Mouse (Mus musculus): ENCODE measurements at regions not wholly inside any gene's neighbourhood (a gene's known extent, or its start where the extent isn't known, plus 50 kb on each side); places are given as distances from the start of the nearest gene placed in this dataset.

DNA sequence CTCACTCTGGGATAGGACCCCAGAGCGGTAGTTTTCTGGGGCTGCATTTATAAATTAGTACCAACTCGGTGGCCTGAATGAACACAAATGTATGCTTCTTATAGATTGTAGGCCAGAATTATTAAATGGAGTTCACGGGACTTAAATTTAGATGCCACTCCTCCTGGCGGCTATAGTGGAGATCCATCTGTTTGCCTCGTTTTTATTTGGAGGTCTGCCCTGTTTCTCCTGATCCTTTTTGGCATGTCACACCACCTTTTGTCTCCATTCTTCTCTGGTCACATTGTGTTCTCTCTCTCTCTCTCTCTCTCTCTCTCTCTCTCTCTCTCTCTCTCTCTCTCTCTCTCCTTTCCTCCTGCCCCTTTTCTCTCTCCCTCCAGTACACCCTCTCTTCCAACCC, 217.5 kb downstream of the Pik3r1 start:
- Histone ChIP-seq H3K4me1 (replicated peaks) (peaks cover 27% of the 10 kb centered on the region), H3K36me3 (no peaks in the 10 kb centered on the region), H3K27me3 (ENCODE audit: insufficient read depth, poor library complexity, severe bottlenecking) (no peaks in the 10 kb centered on the region), H3K27ac (no peak overlapping the region), H3K4me3 (no peak overlapping the region), H3K9me3 (no peaks in the 10 kb centered on the region)
- 87% methylated on average over 5 of the region's 5 CpGs for WGBS
- no peak for DNase-seq (ENCODE audit: low spot score)

DNA sequence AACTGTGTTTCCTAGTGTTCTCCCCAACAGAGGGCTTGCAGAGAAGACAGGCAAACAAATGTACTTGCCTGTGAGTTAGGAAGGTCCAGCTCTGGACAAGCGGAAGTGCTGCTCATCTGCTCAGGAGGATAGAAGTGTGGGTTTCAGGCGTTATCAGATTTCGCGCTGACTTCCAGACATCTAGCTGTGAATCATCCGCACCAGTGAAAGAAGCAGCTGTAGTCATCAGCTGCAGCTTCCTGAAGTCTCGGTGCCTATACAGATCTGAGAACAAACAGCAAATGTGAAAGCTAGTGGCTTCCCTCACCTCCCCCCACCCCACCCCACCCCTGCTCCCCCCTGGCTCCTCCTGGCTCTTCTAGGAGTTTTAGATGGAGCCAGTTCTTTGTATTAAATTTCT, 220.1 kb downstream of the Pik3r1 start:
- WGBS = 46% methylated on average over 6 of the region's 6 CpGs
- Histone ChIP-seq H3K27ac (peak overlapping the region; percentile 59; the same call in 1 of the 2 replicates), H3K27me3 (ENCODE audit: insufficient read depth, poor library complexity, severe bottlenecking) (no peaks in the 10 kb centered on the region)

DNA sequence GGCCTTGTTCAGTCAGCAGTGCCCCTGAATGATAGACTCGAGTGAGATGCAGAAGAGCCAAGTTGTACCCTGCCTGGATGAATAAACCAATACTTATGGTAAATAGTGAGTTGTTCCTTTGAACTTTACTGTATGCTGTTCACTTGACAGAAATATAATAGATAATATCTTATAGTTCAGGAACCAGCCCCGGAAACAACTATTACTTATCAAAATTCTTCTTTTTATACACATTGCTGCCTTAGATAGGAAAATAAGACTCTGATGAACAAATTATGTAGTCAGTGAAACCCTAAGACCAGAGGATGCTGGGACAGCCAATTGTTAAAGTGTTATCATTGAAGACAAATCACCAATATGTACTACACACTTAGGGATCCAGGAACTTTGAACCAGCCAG, 220.7 kb downstream of the Pik3r1 start:
- Histone ChIP-seq H3K4me1 (replicated peaks) (peaks cover 17% of the 10 kb centered on the region), H3K36me3 (no peaks in the 10 kb centered on the region), H3K27ac (peak overlapping the region; percentile 8; the same call in 1 of the 2 replicates), H3K4me3 (no peak overlapping the region), H3K9me3 (no peaks in the 10 kb centered on the region), H3K27me3 (ENCODE audit: insufficient read depth, poor library complexity, severe bottlenecking) (no peaks in the 10 kb centered on the region)
- DNase-seq (ENCODE audit: low spot score) = no peak
- 88% methylated on average over 2 of the region's 2 CpGs for WGBS

More for the DNA sequence above, 220.1 kb downstream of the Pik3r1 start:
- Histone ChIP-seq H3K36me3 (no peaks in the 10 kb centered on the region), H3K4me3 (no peak overlapping the region), H3K9me3 (no peaks in the 10 kb centered on the region), H3K4me1 (replicated peaks) (peaks cover 17% of the 10 kb centered on the region)
- no peak for DNase-seq (ENCODE audit: low spot score)

DNA sequence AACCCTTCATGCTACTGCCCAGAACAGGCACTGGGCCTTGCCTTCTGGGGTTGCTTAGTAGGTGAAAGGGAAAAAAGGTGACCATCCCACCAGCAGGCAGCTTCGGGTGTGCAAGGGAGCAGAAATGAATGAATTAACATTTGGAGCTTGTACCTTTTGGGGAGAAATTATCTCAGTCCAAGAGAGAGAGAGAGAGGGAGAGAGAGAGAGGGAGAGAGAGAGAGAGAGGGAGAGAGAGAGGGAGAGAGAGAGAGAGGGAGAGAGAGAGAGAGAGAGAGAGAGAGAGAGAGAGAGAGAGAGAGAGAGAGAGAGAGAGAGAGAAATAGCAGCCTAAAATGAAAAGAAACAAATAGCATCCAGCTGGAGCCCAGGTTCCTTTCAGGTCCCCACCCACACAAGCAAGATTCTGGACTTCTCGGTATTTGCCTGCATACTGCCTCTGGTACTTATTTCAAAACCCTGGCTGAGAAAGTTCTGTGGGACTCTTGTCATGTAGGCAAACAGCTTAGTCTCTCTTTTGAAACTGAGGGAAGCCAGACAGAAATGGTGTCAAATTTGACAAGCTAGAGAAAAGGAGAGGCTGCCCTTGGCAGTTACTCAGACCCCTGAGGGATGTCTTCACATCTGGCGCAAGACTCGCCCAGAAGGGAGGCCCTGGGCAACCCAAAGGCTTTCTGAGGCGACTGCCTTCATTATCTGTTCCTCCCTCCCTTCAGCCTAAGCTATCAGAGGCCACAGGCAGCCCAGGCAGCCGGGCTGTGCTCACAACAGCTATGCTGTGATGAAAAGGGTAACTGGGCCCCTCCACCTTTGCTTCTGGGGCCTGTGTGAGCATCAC, 222.5 kb downstream of the Pik3r1 start:
- no peaks in the 10 kb centered on the region for H3K9me3 ChIP-seq
- no peak overlapping the region for H3K4me3 ChIP-seq
- H3K36me3 ChIP-seq = no peaks in the 10 kb centered on the region
- H3K27ac ChIP-seq = peak overlapping the region; percentile 37; the same call in 1 of the 2 replicates
- no peak for DNase-seq (ENCODE audit: low spot score)
- WGBS = 38% methylated on average over 6 of the region's 6 CpGs
- peaks cover 25% of the 10 kb centered on the region for H3K4me1 ChIP-seq (replicated peaks)
- H3K27me3 ChIP-seq (ENCODE audit: insufficient read depth, poor library complexity, severe bottlenecking) = no peaks in the 10 kb centered on the region; the same call in 1 of the 2 replicates

DNA sequence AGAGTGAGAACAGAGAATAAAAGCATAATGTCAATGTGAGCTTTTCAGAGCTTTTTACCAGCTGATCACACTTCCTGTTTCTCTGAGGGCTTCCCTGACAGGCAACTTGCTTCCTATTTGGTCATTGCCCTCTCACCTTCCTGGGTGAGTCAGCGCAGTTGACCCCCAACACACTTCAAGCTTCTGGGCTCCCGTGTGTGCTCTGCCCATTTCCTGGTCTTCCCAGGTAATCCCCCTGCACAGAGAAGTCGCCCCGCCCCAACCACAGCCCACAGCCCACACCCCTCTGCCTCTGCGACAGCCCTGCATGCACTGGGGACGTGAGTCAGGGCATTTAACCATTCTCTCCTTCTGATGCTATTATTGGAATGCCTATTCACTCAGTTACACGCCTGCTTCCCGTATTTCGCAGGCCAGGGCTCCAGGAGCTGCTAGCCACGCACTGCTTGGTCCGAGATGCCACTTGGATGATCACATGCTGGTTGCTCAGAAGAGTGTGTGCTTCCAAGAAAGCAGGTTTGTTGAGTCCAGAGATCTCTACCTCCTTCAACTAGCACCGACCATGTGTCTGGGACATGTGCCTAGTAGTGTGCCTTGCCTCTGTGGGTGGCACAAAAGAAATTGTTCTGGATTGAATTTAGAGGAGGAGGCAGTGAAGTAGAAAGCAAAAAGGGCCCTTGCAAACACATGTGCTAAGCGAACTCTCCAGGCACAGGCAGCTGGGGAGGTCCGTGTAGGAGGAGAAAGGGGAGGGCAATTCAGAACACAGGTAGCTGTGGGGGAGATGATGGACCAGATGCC, 227.4 kb downstream of the Pik3r1 start:
- H3K4me1 ChIP-seq (replicated peaks) = peaks cover 23% of the 10 kb centered on the region
- no peaks in the 10 kb centered on the region for H3K36me3 ChIP-seq
- H3K27ac ChIP-seq = peak overlapping the region; percentile 56
- H3K27me3 ChIP-seq (ENCODE audit: insufficient read depth, poor library complexity, severe bottlenecking) = no peaks in the 10 kb centered on the region; the same call in 1 of the 2 replicates
- no peaks in the 10 kb centered on the region for H3K9me3 ChIP-seq
- no peak overlapping the region for H3K4me3 ChIP-seq
- 58% methylated on average over 14 of the region's 14 CpGs for WGBS
- no peak for DNase-seq (ENCODE audit: low spot score)

DNA sequence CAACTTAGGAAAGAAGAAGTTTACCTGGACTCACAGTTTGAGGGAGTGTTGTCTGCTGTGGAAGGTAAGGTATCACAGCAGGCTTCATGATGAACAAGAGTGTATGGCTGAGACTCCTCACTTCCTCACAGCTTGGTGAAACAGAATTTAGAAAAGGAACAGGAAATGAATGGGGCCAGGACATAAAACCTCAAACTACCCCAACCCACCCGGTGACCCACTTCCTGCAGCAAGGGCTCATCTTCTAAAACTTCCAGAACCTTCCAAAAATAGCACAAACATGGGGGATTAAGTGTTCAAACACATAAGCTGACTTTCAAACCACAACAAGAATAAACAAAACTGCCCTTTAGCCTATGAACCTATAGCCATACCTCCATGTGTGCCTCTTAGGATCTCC, 229.9 kb downstream of the Pik3r1 start:
- Histone ChIP-seq H3K4me3 (no peak overlapping the region), H3K36me3 (no peaks in the 10 kb centered on the region), H3K27me3 (ENCODE audit: insufficient read depth, poor library complexity, severe bottlenecking) (no peaks in the 10 kb centered on the region; the same call in 1 of the 2 replicates), H3K27ac (no peak overlapping the region), H3K4me1 (replicated peaks) (peaks cover 40% of the 10 kb centered on the region), H3K9me3 (no peaks in the 10 kb centered on the region)
- no peak for DNase-seq (ENCODE audit: low spot score)
- WGBS = 89% methylated on average over 1 of the region's 1 CpGs

DNA sequence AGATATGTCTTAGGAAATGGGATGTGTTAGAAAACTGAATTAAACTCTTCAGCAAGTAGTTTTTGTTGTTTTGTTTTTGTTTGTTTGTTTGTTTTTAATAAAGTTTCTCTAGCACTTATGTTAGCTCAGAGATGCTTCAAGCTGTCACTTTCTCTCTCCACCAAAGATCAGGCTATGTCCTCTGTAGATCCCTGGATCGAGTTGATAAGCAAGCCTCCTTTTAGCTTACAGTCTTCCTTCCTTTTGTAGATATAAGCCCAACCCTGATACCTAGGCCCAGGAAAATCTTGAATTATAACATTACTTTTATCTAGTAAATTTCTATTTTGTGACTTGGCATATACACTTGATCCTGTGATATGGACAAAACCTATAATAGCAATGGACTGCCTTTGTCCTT, 232.0 kb downstream of the Pik3r1 start:
- no peaks in the 10 kb centered on the region for H3K9me3 ChIP-seq
- H3K27me3 ChIP-seq (ENCODE audit: insufficient read depth, poor library complexity, severe bottlenecking) = no peaks in the 10 kb centered on the region; the same call in 1 of the 2 replicates
- no peak overlapping the region for H3K27ac ChIP-seq
- H3K4me3 ChIP-seq = no peak overlapping the region
- 84% methylated on average over 1 of the region's 1 CpGs for WGBS
- peaks cover 36% of the 10 kb centered on the region for H3K4me1 ChIP-seq (replicated peaks)
- no peaks in the 10 kb centered on the region for H3K36me3 ChIP-seq
- no peak for DNase-seq (ENCODE audit: low spot score)

DNA sequence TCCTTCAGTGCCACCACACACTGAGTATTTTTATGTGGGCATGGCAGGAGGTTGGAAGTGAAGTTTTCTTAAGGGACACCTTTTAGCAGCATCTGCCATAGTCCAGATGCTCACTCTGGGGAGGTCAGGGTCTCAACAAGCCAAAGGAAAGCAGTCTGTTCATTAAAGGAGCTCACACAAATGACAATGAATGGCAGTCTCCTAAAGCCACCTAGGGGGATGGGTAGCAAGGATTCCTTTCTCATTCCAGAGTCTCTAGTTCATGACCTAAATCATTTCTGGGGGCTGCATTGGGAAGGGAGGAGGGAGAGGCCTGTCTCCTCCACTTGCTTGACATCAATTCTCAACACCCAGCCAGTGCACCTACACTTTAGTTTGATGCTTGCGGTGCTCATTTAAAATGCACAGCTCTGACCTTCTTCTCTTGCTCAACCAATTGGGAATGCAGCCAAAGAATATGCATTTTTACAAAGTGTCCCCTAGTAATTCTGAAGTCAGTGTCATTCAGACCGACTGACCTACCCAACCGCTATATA, 232.6 kb downstream of the Pik3r1 start:
- H3K27me3 ChIP-seq (ENCODE audit: insufficient read depth, poor library complexity, severe bottlenecking) = no peaks in the 10 kb centered on the region
- H3K27ac ChIP-seq = peak overlapping the region; percentile 51
- no peaks in the 10 kb centered on the region for H3K36me3 ChIP-seq
- WGBS = 80% methylated on average over 3 of the region's 3 CpGs
- no peaks in the 10 kb centered on the region for H3K9me3 ChIP-seq
- no peak for DNase-seq (ENCODE audit: low spot score)
- H3K4me3 ChIP-seq = no peak overlapping the region
- peaks cover 30% of the 10 kb centered on the region for H3K4me1 ChIP-seq (replicated peaks)

DNA sequence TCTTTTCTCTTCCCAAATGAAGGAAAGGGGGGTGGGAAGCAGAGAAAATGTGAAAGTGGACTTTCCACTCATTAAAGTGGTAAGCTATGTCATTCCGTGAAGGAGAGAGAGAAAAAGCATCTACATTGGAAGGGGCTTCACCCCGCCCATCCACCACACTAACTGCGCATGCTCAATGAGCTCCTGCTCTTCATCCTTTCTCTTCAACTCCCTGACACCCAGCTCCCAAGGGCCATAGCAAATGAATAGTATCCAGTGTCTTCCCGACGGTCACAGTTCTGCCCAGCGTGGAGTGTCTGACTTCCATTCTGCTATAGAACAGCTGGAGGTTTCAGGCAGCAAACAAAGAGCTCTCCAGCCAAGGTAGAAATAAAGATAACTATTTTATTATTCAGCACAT, 233.5 kb downstream of the Pik3r1 start:
- Histone ChIP-seq H3K4me1 (replicated peaks) (peaks cover 26% of the 10 kb centered on the region), H3K27me3 (ENCODE audit: insufficient read depth, poor library complexity, severe bottlenecking) (no peaks in the 10 kb centered on the region), H3K36me3 (no peaks in the 10 kb centered on the region), H3K9me3 (no peaks in the 10 kb centered on the region), H3K4me3 (no peak overlapping the region), H3K27ac (peak overlapping the region; percentile 51)
- 38% methylated on average over 6 of the region's 6 CpGs for WGBS
- no peak for DNase-seq (ENCODE audit: low spot score)

DNA sequence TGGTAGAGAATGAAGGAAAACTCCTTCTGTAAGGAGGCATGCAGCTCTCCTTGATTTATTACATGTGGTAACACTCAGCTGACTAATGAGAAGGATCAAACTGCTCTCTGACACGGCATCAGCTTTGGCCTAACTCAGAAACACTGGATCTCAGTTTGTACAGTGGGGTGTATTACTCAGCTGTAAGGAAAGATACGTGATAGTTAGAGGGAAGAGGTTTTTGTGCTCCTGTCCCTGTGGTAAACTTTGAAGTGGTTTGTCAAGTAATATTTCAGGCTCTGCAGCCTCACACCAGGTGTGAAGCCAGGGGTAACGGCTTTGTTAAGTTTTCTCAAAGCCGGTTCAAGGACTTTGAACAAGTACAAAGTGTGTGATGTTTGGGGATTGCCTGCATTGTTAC, 235.1 kb downstream of the Pik3r1 start:
- Histone ChIP-seq H3K4me1 (replicated peaks) (peaks cover 20% of the 10 kb centered on the region), H3K4me3 (no peak overlapping the region), H3K9me3 (no peaks in the 10 kb centered on the region), H3K27me3 (ENCODE audit: insufficient read depth, poor library complexity, severe bottlenecking) (no peaks in the 10 kb centered on the region), H3K36me3 (no peaks in the 10 kb centered on the region), H3K27ac (no peak overlapping the region)
- DNase-seq (ENCODE audit: low spot score) = no peak
- WGBS = 84% methylated on average over 4 of the region's 4 CpGs

DNA sequence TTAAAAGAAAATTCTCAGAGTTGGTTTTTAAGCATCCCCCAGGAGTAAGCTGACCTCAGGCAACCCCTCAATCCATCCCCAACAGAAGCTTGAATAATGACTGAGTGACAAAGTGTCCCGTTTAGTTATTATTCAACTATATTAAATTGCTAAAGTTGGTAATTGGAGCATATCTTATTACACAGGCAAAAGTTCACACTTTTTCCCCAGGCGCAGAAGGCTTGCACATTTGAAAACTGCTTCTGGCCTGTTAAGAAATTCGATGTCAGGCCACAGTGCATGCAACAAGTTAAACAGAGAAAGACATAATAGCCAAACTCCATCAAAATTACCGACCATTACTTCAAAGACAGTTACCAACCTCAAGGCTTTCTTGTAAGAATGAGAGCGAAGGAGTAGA, 240.3 kb downstream of the Pik3r1 start:
- H3K27me3 ChIP-seq (ENCODE audit: insufficient read depth, poor library complexity, severe bottlenecking) = no peaks in the 10 kb centered on the region
- H3K36me3 ChIP-seq = no peaks in the 10 kb centered on the region
- H3K4me1 ChIP-seq (replicated peaks) = no peaks in the 10 kb centered on the region
- no peak overlapping the region for H3K4me3 ChIP-seq
- WGBS = 86% methylated on average over 5 of the region's 5 CpGs
- no peak overlapping the region for H3K27ac ChIP-seq
- DNase-seq (ENCODE audit: low spot score) = no peak
- H3K9me3 ChIP-seq = no peaks in the 10 kb centered on the region

DNA sequence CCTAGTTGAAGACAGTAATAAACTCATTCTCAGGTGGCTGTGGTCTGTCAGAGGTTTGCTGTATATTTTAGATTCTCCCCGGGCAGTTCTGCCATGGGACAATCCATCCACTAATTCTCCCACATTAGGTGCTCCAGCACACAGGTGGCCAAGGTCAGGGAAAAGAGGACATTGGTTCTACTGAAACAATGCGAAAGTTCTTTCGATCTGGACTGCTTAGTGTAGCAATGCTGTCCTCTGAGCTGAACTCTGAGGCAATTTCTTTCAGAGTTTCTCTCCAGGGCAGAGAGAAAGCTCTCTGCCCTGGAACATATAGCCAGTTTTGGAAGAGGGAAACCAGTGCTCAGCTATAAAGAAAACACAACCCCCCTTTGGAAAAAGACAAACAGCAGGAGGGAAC, 243.2 kb downstream of the Pik3r1 start:
- WGBS = 90% methylated on average over 3 of the region's 3 CpGs
- no peaks in the 10 kb centered on the region for H3K4me1 ChIP-seq (replicated peaks)
- DNase-seq (ENCODE audit: low spot score) = no peak
- H3K9me3 ChIP-seq = no peaks in the 10 kb centered on the region
- H3K4me3 ChIP-seq = no peak overlapping the region
- H3K27me3 ChIP-seq (ENCODE audit: insufficient read depth, poor library complexity, severe bottlenecking) = no peaks in the 10 kb centered on the region
- H3K36me3 ChIP-seq = no peaks in the 10 kb centered on the region
- no peak overlapping the region for H3K27ac ChIP-seq

DNA sequence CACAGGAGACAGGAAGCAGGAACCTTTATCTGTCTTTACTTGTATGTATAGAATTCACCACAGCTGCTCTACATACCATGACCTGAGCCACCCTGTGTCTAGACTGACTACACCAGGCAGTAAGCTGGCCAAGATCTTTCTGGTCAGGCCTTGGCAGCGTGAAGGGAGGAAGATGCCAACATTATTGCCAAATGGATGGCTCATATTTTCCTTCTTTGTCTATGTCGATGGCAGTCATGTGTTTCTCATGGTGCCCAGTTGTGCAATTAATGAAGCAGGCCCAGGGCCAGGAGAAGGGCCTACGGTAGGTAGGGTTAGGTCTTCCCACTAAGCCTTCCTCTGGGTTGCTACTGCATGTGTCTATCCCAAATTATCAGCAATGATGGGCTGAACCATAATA, 243.8 kb downstream of the Pik3r1 start:
- no peak for DNase-seq (ENCODE audit: low spot score)
- H3K36me3 ChIP-seq = no peaks in the 10 kb centered on the region
- no peaks in the 10 kb centered on the region for H3K4me1 ChIP-seq (replicated peaks)
- H3K9me3 ChIP-seq = no peaks in the 10 kb centered on the region
- H3K4me3 ChIP-seq = no peak overlapping the region
- H3K27me3 ChIP-seq (ENCODE audit: insufficient read depth, poor library complexity, severe bottlenecking) = no peaks in the 10 kb centered on the region
- 90% methylated on average over 3 of the region's 3 CpGs for WGBS
- no peak overlapping the region for H3K27ac ChIP-seq

Data from hindbrain, embryonic 10.5 days (tissue).